Mouse (Mus musculus) c-Kit-positive CD71-positive TER-119-positive erythroid progenitor cells, embryonic 14.5 days (primary cell): ENCODE data around the gene Serpinb13.
A peak's percentile ranks its signal among the peaks of the same experiment; 100 is the strongest.
"Not testable (repeated sequence)": the region's sequence is repeated elsewhere in the genome, so short reads cannot be mapped to it uniquely, and the experiment has no call there.

Experiments
- DNase-seq: peaks from one replicate; pipeline ENCODE4 v3.0.0-alpha.2; 2013; ENCODE audit warnings: low spot score

Serpinb13 gene

GRCm38 (mm10) chr1:106980684-106981083 is at the start of gene Serpinb13:
Serpinb13 (plus strand) TSS chr1:106980984.
- no peak for DNase-seq

DNA sequence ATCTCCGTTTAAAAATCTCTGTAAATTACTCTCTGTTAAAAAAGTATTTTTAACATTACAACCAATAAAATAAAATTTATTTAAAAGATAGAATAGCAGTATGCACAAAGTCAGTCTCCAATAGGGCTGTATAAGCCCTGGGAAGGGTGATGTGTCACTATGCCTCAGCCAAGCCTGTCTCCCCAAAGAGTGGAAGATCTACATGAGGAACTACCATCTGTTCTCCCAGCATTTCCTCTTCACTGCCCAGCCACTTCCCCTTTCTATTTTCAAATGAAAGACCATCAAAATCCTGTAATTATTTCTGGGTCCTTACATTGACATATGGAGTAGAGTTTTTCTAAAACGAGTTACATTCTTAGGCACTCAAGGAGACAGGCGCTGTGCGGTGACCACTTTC is 48.8 kb upstream of the Serpinb13 start:
- no peak for DNase-seq

- no peak for DNase-seq
Observed at GRCm38 (mm10) chr1:106933658-106934057, 47.1 kb upstream of the Serpinb13 start.

DNA sequence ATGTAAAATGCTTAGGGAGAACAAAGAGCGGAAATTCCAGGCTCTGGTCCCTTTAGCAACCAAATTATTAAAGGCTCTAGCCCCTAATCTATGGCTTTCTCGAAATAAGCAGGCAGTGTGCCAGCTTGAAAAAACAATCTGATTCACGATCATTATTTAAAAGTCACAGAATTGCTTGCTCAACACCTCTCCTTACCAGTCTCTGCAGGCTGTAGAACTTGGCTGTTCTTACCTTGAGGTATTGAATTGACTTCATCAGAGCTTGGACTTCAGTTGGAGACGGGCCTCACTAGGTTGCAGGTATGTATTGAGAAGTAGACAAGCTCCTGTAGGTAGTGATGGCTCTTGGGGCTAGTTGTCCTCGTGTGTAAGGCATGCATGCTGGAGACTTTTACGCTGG is 46.5 kb upstream of the Serpinb13 start, which contains the start of gene Serpinb12:
Gene Serpinb12, plus strand, starts transcription at position 185 of the 400 bp plus-strand sequence.
- DNase-seq = no peak

DNA sequence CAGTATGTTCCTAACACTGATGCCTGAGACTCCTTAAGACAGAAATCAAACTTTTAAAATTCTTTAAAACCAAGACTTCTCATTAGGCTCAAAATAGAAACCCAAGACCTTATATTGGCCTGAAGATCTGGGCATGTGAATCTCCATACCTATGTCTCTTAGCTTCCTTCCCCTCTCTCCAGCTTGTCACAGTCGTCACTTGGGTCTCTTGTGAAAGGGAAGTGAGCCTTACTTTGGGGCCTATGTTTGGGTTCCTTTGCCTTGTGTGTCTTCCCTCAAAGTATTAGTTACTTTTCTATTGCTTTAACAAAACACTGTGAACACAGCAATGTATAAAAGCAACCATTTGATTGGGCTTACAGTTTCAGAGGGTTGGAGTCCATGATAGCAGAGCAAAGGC is 33.6 kb upstream of the Serpinb13 start:
- DNase-seq = no peak

DNA sequence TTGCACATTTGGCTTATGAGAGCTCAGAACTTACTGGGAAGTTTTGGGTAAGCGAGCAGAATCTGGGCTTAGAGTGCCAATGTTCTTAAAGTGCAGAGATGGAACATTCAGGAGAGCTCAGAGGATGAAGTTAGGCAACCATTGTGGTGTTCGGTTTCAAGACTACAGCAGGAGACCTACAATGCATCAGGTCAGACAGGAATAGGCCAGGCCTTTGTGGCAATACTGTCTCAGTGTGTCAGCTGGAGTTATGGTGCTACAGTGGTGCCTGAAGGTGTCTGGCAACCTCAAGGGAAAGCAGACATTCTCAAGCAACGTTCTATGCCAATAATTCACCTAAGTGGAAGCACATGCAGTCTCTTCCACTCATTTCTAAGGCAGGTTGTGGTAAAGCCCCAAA is 20.8 kb upstream of the Serpinb13 start:
- DNase-seq = no peak

DNA sequence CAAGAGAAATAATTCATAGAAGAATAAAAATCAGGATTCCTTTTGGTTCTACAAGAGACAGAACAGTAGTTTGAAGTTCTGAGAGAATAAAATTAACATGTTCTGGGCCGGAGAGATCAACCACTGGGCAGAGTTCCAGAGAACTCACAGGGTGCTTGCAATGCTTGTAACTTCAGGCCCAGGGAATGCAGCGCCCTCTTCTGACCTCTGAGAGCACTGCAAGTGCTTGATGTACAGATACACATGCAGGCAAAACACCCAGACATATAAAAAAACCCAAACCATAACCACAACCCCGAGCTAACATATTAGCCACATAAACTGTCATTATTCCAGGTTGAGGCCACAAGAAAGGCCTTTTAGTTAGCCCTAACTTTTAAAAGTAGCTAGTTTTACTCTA is 19.8 kb upstream of the Serpinb13 start:
- peak; percentile 8 for DNase-seq

GRCm38 (mm10) chr1:106983092-106983491 is 2.3 kb downstream of the Serpinb13 start:
- DNase-seq = no peak

GRCm38 (mm10) chr1:106983865-106984264 is 3.1 kb downstream of the Serpinb13 start:
- DNase-seq = no peak

DNA sequence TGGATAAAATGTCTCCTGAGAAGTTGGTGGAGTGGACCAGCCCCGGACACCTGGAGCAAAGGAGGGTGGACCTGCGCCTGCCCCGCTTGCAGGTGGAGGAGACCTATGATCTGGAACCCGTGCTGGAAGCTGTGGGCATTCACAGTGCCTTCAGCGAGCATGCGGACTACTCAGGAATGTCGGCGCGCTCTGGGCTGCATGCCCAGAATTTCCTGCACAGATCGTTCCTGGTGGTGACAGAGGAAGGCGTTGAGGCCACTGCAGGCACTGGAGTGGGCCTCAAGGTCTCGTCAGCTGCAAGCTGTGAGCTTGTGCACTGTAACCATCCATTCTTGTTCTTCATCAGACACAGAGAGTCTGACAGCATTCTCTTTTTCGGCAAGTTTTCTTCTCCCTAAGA is 19.6 kb downstream of the Serpinb13 start:
- DNase-seq = no peak

DNA sequence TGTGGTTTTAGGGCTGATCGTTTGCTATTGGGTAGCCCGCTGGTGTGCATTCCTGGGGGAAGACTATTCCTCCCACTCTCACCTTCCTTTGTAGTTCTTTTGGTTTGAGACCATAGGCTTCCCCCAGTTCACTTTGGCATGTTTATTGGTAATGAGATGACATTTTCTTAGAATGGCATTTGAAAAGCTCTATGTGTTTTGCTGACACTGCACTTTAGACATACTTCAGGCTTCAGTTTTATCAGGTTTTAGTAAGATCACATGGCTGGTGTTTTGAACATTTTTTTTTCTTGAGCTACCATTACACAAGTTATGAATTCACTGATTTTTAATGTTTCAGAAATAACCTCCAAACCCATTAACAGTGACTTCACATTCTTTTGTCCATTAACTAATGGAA is 21.0 kb downstream of the Serpinb13 start:
- DNase-seq = no peak

DNA sequence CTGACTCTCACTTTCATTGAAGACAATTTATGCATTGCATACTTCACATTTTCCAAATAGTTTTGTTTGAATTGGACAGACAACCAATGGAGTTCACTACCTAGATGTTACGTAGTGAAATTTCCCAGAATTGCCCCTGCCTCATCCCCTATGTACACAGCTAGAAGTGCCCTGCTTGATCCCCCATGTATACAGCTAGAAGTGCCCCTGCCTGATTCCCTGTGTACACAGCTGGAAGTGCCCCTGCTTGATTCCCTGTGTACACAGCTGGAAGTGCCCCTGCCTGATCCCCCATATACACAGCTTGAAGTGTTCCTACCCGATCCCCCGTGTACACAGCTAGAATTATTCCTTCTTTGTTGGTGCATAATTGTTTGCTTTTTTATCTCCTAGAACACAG is 25.5 kb downstream of the Serpinb13 start:
- DNase-seq = no peak

DNA sequence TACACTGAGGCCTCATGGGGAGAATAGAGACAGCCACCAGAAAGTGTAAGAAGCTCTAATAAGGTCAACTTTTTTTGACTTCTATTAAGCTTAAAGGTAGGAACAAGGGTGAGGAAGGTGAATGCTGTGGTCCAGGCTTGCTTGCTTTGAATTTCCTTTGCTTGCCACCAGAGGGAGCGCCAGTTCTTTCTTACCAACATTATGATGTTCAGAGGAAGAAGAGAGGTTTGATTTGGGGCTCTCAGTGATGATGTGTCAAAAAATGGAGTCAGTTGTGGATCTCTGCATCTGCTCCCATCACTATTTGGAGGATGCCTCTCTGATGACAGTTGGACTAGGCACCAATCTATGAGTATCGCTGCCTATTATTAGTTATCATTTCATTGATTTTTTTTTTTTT is 33.7 kb downstream of the Serpinb13 start:
- peak; percentile 1 for DNase-seq

- DNase-seq = no peak
Observed at GRCm38 (mm10) chr1:107015210-107015609, 34.4 kb downstream of the Serpinb13 start.

- no peak for DNase-seq
Observed at GRCm38 (mm10) chr1:107025886-107026285, 45.1 kb downstream of the Serpinb13 start.

DNA sequence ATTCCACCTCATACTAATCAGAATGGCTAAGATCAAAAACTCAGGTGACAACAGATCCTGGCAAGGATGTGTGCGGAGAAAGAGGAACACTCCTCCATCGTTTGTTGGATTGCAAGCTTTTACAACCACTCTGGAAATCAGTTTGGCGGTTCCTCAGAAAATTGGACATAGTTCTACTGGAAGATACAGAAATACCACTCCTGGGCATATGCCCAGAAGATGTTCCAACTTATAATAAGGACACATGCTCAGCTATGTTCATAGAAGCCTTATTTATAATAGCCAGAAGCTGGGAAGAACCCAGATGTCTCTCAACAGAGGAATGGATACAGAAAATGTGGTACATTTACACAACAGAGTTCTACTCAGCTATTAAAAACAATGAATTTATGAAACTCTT is 53.5 kb downstream of the Serpinb13 start:
- not testable (repeated sequence) for DNase-seq
